Mouse (Mus musculus): ENCODE data around the gene Fgd3.

GRCm38 (mm10) chr13:49267645-49268044 lies 52.5 kb downstream of the Fgd3 start:
- no peak for TF ChIP-seq CTCF (IDR thresholded peaks at IDR 0.05; ENCODE audit: borderline replicate concordance, insufficient read depth, low read depth, low read length)
- TF ChIP-seq POLR2A (IDR thresholded peaks at IDR 0.05; ENCODE audit: borderline replicate concordance, insufficient read depth, low read length): no peak

All from cerebellum, adult 2 months (tissue).